Mouse (Mus musculus): ENCODE data around the gene Prkn.

The Prkn gene

GRCm38 (mm10) chr17:11309843-11310242 is 469.7 kb downstream of the Prkn start:
- DNase-seq: no peak

- DNase-seq: no peak
Observed at GRCm38 (mm10) chr17:11314163-11314562, 474.0 kb downstream of the Prkn start.

GRCm38 (mm10) chr17:11315675-11316074 is 475.5 kb downstream of the Prkn start:
- DNase-seq: no peak

GRCm38 (mm10) chr17:11318946-11319345 is 478.8 kb downstream of the Prkn start:
- DNase-seq: no peak

GRCm38 (mm10) chr17:11319666-11320360 is 479.6 kb downstream of the Prkn start:
- no peak for DNase-seq

GRCm38 (mm10) chr17:11332081-11332480 is 491.9 kb downstream of the Prkn start:
- no peak for DNase-seq

GRCm38 (mm10) chr17:11333741-11334140 is 493.6 kb downstream of the Prkn start:
- DNase-seq: no peak

GRCm38 (mm10) chr17:11336156-11336555 is 496.0 kb downstream of the Prkn start:
- no peak for DNase-seq

GRCm38 (mm10) chr17:11340368-11340767 is 500.2 kb downstream of the Prkn start:
- DNase-seq: no peak

- DNase-seq: no peak
Observed at GRCm38 (mm10) chr17:11346310-11346709, 506.1 kb downstream of the Prkn start.

- DNase-seq: peak; percentile 2
Observed at GRCm38 (mm10) chr17:11352778-11353552, 512.8 kb downstream of the Prkn start.

- DNase-seq: no peak
Observed at GRCm38 (mm10) chr17:11353553-11353945, 513.4 kb downstream of the Prkn start.

- no peak for DNase-seq
Observed at GRCm38 (mm10) chr17:11354348-11354747, 514.2 kb downstream of the Prkn start.

GRCm38 (mm10) chr17:11375461-11375860 is 535.3 kb downstream of the Prkn start:
- no peak for DNase-seq

- DNase-seq: no peak
Observed at GRCm38 (mm10) chr17:11383364-11383962, 543.3 kb downstream of the Prkn start.

- DNase-seq: no peak
Observed at GRCm38 (mm10) chr17:11385246-11385645, 545.1 kb downstream of the Prkn start.

GRCm38 (mm10) chr17:11392622-11393294 is 552.6 kb downstream of the Prkn start:
- no peak for DNase-seq

GRCm38 (mm10) chr17:11394607-11395006 is 554.4 kb downstream of the Prkn start:
- no peak for DNase-seq

- DNase-seq: no peak
Observed at GRCm38 (mm10) chr17:11397678-11398077, 557.5 kb downstream of the Prkn start.

- no peak for DNase-seq
Observed at GRCm38 (mm10) chr17:11402225-11402875, 562.2 kb downstream of the Prkn start.

- no peak for DNase-seq
Observed at GRCm38 (mm10) chr17:11411414-11411813, 571.2 kb downstream of the Prkn start.

GRCm38 (mm10) chr17:11413688-11414087 is 573.5 kb downstream of the Prkn start:
- DNase-seq: no peak

- no peak for DNase-seq
Observed at GRCm38 (mm10) chr17:11414288-11414687, 574.1 kb downstream of the Prkn start.
